Mouse (Mus musculus): ENCODE measurements around the gene Arpc5.

GRCm38 (mm10) chr1:152817794-152818193 lies 51.5 kb downstream of the Arpc5 start:
- TF ChIP-seq CTCF (IDR thresholded peaks at IDR 0.05; ENCODE audit: low read depth, low read length) (no peak), POLR2AphosphoS5 (IDR thresholded peaks at IDR 0.05; ENCODE audit: insufficient replicate concordance, low read depth, low read length) (no peak), GATA1 (IDR thresholded peaks at IDR 0.05; ENCODE audit: borderline replicate concordance, low read length) (no peak)
